Mouse (Mus musculus) bone marrow macrophage, adult 2 months (primary cell): Measurements from ENCODE around the gene Col24a1.

Experiments
- CTCF ChIP-seq: IDR thresholded peaks from 2 replicates; pipeline ENCODE4 v1.5.1; 2012; ENCODE audit warnings: low read depth, mild to moderate bottlenecking, low read length, moderate library complexity
- POLR2A ChIP-seq: IDR thresholded peaks from 2 replicates; pipeline ENCODE4 v1.6.1; 2012; ENCODE audit warnings: mild to moderate bottlenecking, low read depth, low read length, borderline replicate concordance

GRCm38 (mm10) chr3:145293623-145294307 lies 1.5 kb downstream of the Col24a1 start:
- TF ChIP-seq POLR2A (no peak), CTCF (no peak)
